Mouse (Mus musculus) heart, postnatal 0 days (tissue): ENCODE data around the gene Hoxa11.

Experiments
- CTCF ChIP-seq: IDR thresholded peaks from 2 replicates; pipeline ENCODE4 v1.5.1; 2016; ENCODE audit warnings: antibody characterized with exemption, control low read depth, low read depth
- EP300 ChIP-seq: IDR thresholded peaks from 2 replicates; pipeline ENCODE4 v1.6.1; 2016; ENCODE audit warnings: antibody characterized with exemption, low read depth

GRCm38 (mm10) chr6:52266666-52266985 lies 21.0 kb upstream of the Hoxa11 start:
- TF ChIP-seq CTCF, result no peak
- TF ChIP-seq EP300, result no peak
